Mouse (Mus musculus) lung, adult 10 weeks (tissue): Measurements from ENCODE around the gene Rab4a. TPM values are rescaled to one million over a fixed set of nuclear protein-coding genes. Genes with fewer than 3 reads are reported as not detected.

Experiments used
- polyA plus RNA-seq: library from polyadenylated mRNA; stranded (reverse); fragments of 350-450 nt; fragmentation: Illumina TruSeq; extraction: RNeasy Lipid Tissue Mini Kit (QIAGEN cat#74804); gene quantifications from one replicate; pipeline ENCODE4 v1.2.3, GENCODE M21; 2014; ENCODE audit warnings: low read depth, low replicate concordance; ENCODE audit not compliant: insufficient read depth

The Rab4a gene
- 8.4 TPM for polyA plus RNA-seq

GRCm38 (mm10) chr8:123805718-123806373 lies at the start of gene Rab4a:
Gene Rab4a, plus strand, starts transcription at chr8:123805985.

GRCm38 (mm10) chr8:123859648-123860259 lies 54.0 kb downstream of the Rab4a start, which contains the start of gene Ccsap:
Gene Ccsap, minus strand, starts transcription at chr8:123860209.

Other genes starting within 250 kb of the Rab4a start
- gene Rhou, start 152.1 kb upstream of the Rab4a start, polyA plus RNA-seq = 8.0 TPM
- 0.55 TPM for gene Ccsap, start 54.2 kb downstream of the Rab4a start, polyA plus RNA-seq
- gene Acta1, start 88.8 kb downstream of the Rab4a start, polyA plus RNA-seq = 0.35 TPM
- gene Nup133, start 143.3 kb downstream of the Rab4a start, polyA plus RNA-seq = 8.5 TPM
- 7.6 TPM for gene Abcb10, start 177.1 kb downstream of the Rab4a start, polyA plus RNA-seq
- 15.0 TPM for gene Taf5l, start 215.4 kb downstream of the Rab4a start, polyA plus RNA-seq
- gene Urb2, start 215.5 kb downstream of the Rab4a start, polyA plus RNA-seq = 2.2 TPM